10 mouse cellular contexts compared by ENCODE assay signal in genomic region chr5:151110461-151110908, GRCm38 (mm10).
DNase-seq lines count a peak whose midpoint lies in the region; ATAC-seq and TF ChIP-seq lines count a peak whose summit lies in the region.
"Had no signal": no experiment of that assay in that cellular context is flagged by ENCODE, and none has a peak within 500 bp of the region (broad histone marks: within the 10 kb centered on the region; RNA-seq: fewer than 3 reads in every experiment).

No protein-coding gene starts in this region.

- peak; percentile 89 for DNase-seq in adipocyte (ENCODE audit: low spot score)
- DNase-seq in heart, postnatal 14 days, result peak; percentile 54 to 55
- peak; percentile 89 for DNase-seq in lung, postnatal 0 days (ENCODE audit: low spot score)
- DNase-seq in liver, embryonic 11.5 days (ENCODE audit: low spot score), result no peak
- no peak for DNase-seq in cerebellum, adult 11-12 months
- DNase-seq: adrenal gland, adult 8-10 months; thymus, adult 2 months had no signal

- intact Hi-C loops in heart, postnatal 14 days (cut with DNase I), result no loop called here

- H3K4me3 ChIP-seq in C2C12 (ENCODE audit: insufficient read depth, poor library complexity, severe bottlenecking), result no peak overlapping the region
- H3K4me3 ChIP-seq in lung, postnatal 0 days (ENCODE audit: low read depth, low read length), result no peak overlapping the region
- no peak overlapping the region for H3K4me3 ChIP-seq in liver, embryonic 11.5 days (ENCODE audit: low read depth, low read length)

- peak; percentile 55 for ATAC-seq in lung, postnatal 0 days
- no peak for ATAC-seq in granulocyte monocyte progenitor cell, adult 5-6 weeks (replicated peaks; ENCODE audit: poor library complexity, severe bottlenecking)
- no peak for ATAC-seq in liver, embryonic 11.5 days (replicated peaks; ENCODE audit: low FRiP score)

- H3K27me3 ChIP-seq in C2C12 (ENCODE audit: control insufficient read depth, insufficient read depth, insufficient read length), result no peaks in the 10 kb centered on the region
- H3K27me3 ChIP-seq in lung, postnatal 0 days (replicated peaks; ENCODE audit: insufficient read depth, low read length), result no peaks in the 10 kb centered on the region
- H3K27me3 ChIP-seq in liver, embryonic 11.5 days (replicated peaks; ENCODE audit: control insufficient read depth, insufficient read depth, low read length), result no peaks in the 10 kb centered on the region

- 0 out of 2 replicates have a peak overlapping the region, but pooled peaks have one; percentile 8 for H3K4me2 ChIP-seq in lung, postnatal 0 days (replicated peaks; ENCODE audit: low read depth, low read length)
- H3K4me2 ChIP-seq in liver, embryonic 11.5 days, result no peak overlapping the region

- peaks cover 79% of the 10 kb centered on the region for H3K79me2 ChIP-seq in C2C12 (ENCODE audit: control insufficient read depth, insufficient read depth)

- WGBS in lung, postnatal 0 days, result 40% methylated on average over 6 of the region's 6 CpGs
- WGBS in liver, embryonic 11.5 days, result 73% methylated on average over 6 of the region's 6 CpGs

- no peak for TF ChIP-seq CTCF in C2C12 (IDR thresholded peaks at IDR 0.05; ENCODE audit: control insufficient read depth, insufficient read depth, insufficient read length)
- TF ChIP-seq CTCF in lung, postnatal 0 days (IDR thresholded peaks at IDR 0.05), result no peak

- peak overlapping the region; percentile 60 for H3K27ac ChIP-seq in lung, postnatal 0 days (ENCODE audit: low read length)
- no peak overlapping the region for H3K27ac ChIP-seq in liver, embryonic 11.5 days (ENCODE audit: low read depth, low read length)
- H3K27ac ChIP-seq: macrophage had no signal

- TF ChIP-seq EP300 in lung, postnatal 0 days (IDR thresholded peaks at IDR 0.05), result peak; percentile 29; the same call in 1 of the 2 replicates

- H3ac ChIP-seq in C2C12 (ENCODE audit: control insufficient read depth, insufficient read length, low read depth), result no peak overlapping the region

- H3K36me3 ChIP-seq in C2C12 (ENCODE audit: control insufficient read depth, insufficient read depth), result peaks cover 9% of the 10 kb centered on the region
- no peaks in the 10 kb centered on the region for H3K36me3 ChIP-seq in lung, postnatal 0 days (ENCODE audit: insufficient read depth, low read length)
- H3K36me3 ChIP-seq in liver, embryonic 11.5 days (ENCODE audit: control insufficient read depth, insufficient read depth, low read length), result no peaks in the 10 kb centered on the region

- H3K9ac ChIP-seq in lung, postnatal 0 days (replicated peaks; ENCODE audit: low read depth), result no peak overlapping the region
- no peak overlapping the region for H3K9ac ChIP-seq in liver, embryonic 11.5 days (ENCODE audit: low read depth, low read length)

- H3K79me3 ChIP-seq in C2C12 (ENCODE audit: low read depth), result peaks cover 27% of the 10 kb centered on the region

- H3K4me1 ChIP-seq in lung, postnatal 0 days (ENCODE audit: insufficient read depth, low read depth, low read length), result no peaks in the 10 kb centered on the region; the same call in 1 of the 2 replicates
- H3K4me1 ChIP-seq in liver, embryonic 11.5 days (replicated peaks; ENCODE audit: control insufficient read depth, insufficient read depth, low read length), result no peaks in the 10 kb centered on the region

- no peaks in the 10 kb centered on the region for H3K9me3 ChIP-seq in lung, postnatal 0 days (ENCODE audit: low read length)
- H3K9me3 ChIP-seq in liver, embryonic 11.5 days (ENCODE audit: control insufficient read depth, low read length), result no peaks in the 10 kb centered on the region

TF ChIP-seq in C2C12, 6 proteins besides CTCF, POLR2A, EP300 and RAD21:
- TF ChIP-seq CEBPB (IDR thresholded peaks at IDR 0.05; ENCODE audit: low read depth) (peak; percentile 35), USF1 (IDR thresholded peaks at IDR 0.05; ENCODE audit: low read depth) (no peak)

Comparison
In these comparisons a context has a peak if more than half of its experiments do, and no peak if none do; other contexts are left out.
1. DNase-seq: peak in adipocyte (single experiment), heart, postnatal 14 days (2 of 2) and lung, postnatal 0 days (single experiment); none in liver, embryonic 11.5 days (single experiment) and cerebellum, adult 11-12 months (single experiment).